Mouse (Mus musculus) thymus, adult 2 months (tissue): Measurements from ENCODE around the gene Dmap1.

Source experiments
- CTCF ChIP-seq: fragments of 200-500 bp; IDR thresholded peaks from 2 replicates; pipeline ENCODE4 v1.5.1; 2012; ENCODE audit warnings: mild to moderate bottlenecking, control low read depth, low read length, moderate library complexity, borderline replicate concordance; ENCODE audit not compliant: control insufficient read depth, poor library complexity, insufficient read depth; ENCODE audit errors: extremely low read depth
- POLR2A ChIP-seq: fragments of 200-500 bp; IDR thresholded peaks from 2 replicates; pipeline ENCODE4 v1.6.1; 2012; ENCODE audit warnings: mild to moderate bottlenecking, low read length, control low read depth, moderate library complexity; ENCODE audit not compliant: control insufficient read depth, poor library complexity, insufficient read depth; ENCODE audit errors: extremely low read depth

- no peak for TF ChIP-seq CTCF
- no peak for TF ChIP-seq POLR2A
Measured at GRCm38 (mm10) chr4:117640925-117641703, 41.0 kb downstream of the Dmap1 start.
